Mouse (Mus musculus) CH12.LX (cell line): ENCODE measurements around the gene Nhsl2. TPM values are rescaled to one million over a fixed set of nuclear protein-coding genes. Genes with fewer than 3 reads are reported as not detected.

Experiments used
- DNase-seq: peaks from one replicate; pipeline ENCODE4 v3.0.0-alpha.2; 2013; ENCODE audit errors: extremely low read depth
- H3K27ac ChIP-seq: 2 replicates; pipeline ENCODE4 v1.5.1; 2012; ENCODE audit warnings: low read depth, mild to moderate bottlenecking, control low read depth, moderate library complexity; ENCODE audit not compliant: insufficient read depth
- H3K27me3 ChIP-seq: replicated peaks from 2 replicates; pipeline ENCODE3; 2012; ENCODE audit warnings: inconsistent platforms
- H3K36me3 ChIP-seq, 2 experiments: replicated peaks in 1 of 2; 2 replicates each; pipeline versions ENCODE3 to v1.6.1; 2012; ENCODE audit warnings: inconsistent platforms in 1 of 2, low read length in 1 of 2, mild to moderate bottlenecking in 1 of 2, mixed read lengths in 1 of 2, moderate library complexity in 1 of 2; ENCODE audit not compliant: control insufficient read depth in 1 of 2, insufficient read depth in 1 of 2
- H3K4me1 ChIP-seq, 2 experiments: 2 replicates each; pipeline ENCODE4 v1.6.1; 2012; ENCODE audit warnings: inconsistent platforms in 1 of 2, moderate library complexity in 1 of 2; ENCODE audit not compliant: insufficient read depth in 2 of 2, control insufficient read depth in 1 of 2
- H3K4me2 ChIP-seq: 2 replicates; pipeline ENCODE4 v1.6.1; 2012; ENCODE audit warnings: low read depth, mild to moderate bottlenecking, control low read depth; ENCODE audit not compliant: poor library complexity, insufficient read depth, severe bottlenecking
- H3K4me3 ChIP-seq, 3 experiments: fragments of 150-350 bp in 1 of 3; sonication (generic) in 1 of 3; replicated peaks in 1 of 3; 2 replicates each; pipeline versions ENCODE3 to v1.5.1; 2011 to 2012; ENCODE audit warnings: low read depth in 2 of 3, low read length in 2 of 3, mild to moderate bottlenecking in 2 of 3, moderate library complexity in 2 of 3, control low read depth in 1 of 3, improper control_type of control experiment in 1 of 3, inconsistent platforms in 1 of 3, mixed read lengths in 1 of 3; ENCODE audit not compliant: poor library complexity in 1 of 3
- H3K79me2 ChIP-seq: replicated peaks from 2 replicates; pipeline ENCODE4 v1.6.1; 2012; ENCODE audit warnings: mild to moderate bottlenecking, moderate library complexity; ENCODE audit not compliant: control insufficient read depth, poor library complexity, insufficient read depth, severe bottlenecking; ENCODE audit errors: extremely low read depth
- H3K9ac ChIP-seq: 2 replicates; pipeline ENCODE4 v1.6.1; 2012; ENCODE audit warnings: low read depth, mild to moderate bottlenecking, control low read depth, moderate library complexity; ENCODE audit not compliant: insufficient read depth
- H3K9me3 ChIP-seq: replicated peaks from 2 replicates; pipeline ENCODE3; 2012; ENCODE audit warnings: low read length, inconsistent platforms, mixed read lengths
- CTCF ChIP-seq, 2 experiments: IDR thresholded peaks in 1 of 2; conservative IDR thresholded peaks in 1 of 2; 2 replicates each; pipeline ENCODE4 v1.5.1; 2011 to 2012; ENCODE audit warnings: low read depth in 2 of 2, low read length in 2 of 2, improper control_type of control experiment in 1 of 2, inconsistent platforms in 1 of 2, mild to moderate bottlenecking in 1 of 2, moderate library complexity in 1 of 2
- E2F4 ChIP-seq: IDR thresholded peaks from 2 replicates; pipeline ENCODE4 v1.6.1; 2011; ENCODE audit warnings: low read depth, low read length, improper control_type of control experiment; ENCODE audit not compliant: insufficient replicate concordance
- ELF1 ChIP-seq: IDR thresholded peaks from 2 replicates; pipeline ENCODE4 v1.6.1; 2014; ENCODE audit warnings: low read depth, mild to moderate bottlenecking, inconsistent platforms, low read length, improper control_type of control experiment
- GABPA ChIP-seq: IDR thresholded peaks from 2 replicates; pipeline ENCODE4 v1.6.1; 2012; ENCODE audit warnings: low read depth, low read length, improper control_type of control experiment, inconsistent platforms; ENCODE audit not compliant: insufficient replicate concordance
- MAZ ChIP-seq: IDR thresholded peaks from 2 replicates; pipeline ENCODE4 v1.6.1; 2012; ENCODE audit warnings: low read depth, mild to moderate bottlenecking, inconsistent platforms, low read length, improper control_type of control experiment, moderate library complexity
- MEF2A ChIP-seq: IDR thresholded peaks from 2 replicates; pipeline ENCODE4 v1.6.1; 2014; ENCODE audit warnings: low read depth, mild to moderate bottlenecking, inconsistent platforms, low read length, improper control_type of control experiment, borderline replicate concordance
- PAX5 ChIP-seq: IDR thresholded peaks from 2 replicates; pipeline ENCODE4 v1.6.1; 2012; ENCODE audit warnings: low read length, inconsistent platforms, mixed read lengths
- TCF12 ChIP-seq: IDR thresholded peaks from 2 replicates; pipeline ENCODE4 v1.6.1; 2014; ENCODE audit warnings: low read depth, mild to moderate bottlenecking, inconsistent platforms, low read length, improper control_type of control experiment
- USF1 ChIP-seq: IDR thresholded peaks from 2 replicates; pipeline ENCODE4 v1.6.1; 2014; ENCODE audit warnings: low read depth, mild to moderate bottlenecking, inconsistent platforms, low read length, improper control_type of control experiment
- USF2 ChIP-seq: conservative IDR thresholded peaks from 2 replicates; pipeline ENCODE4 v1.6.1; 2011; ENCODE audit warnings: low read depth, low read length, improper control_type of control experiment
- ZC3H11A ChIP-seq: IDR thresholded peaks from 2 replicates; pipeline ENCODE4 v1.6.1; 2012; ENCODE audit warnings: low read depth, mild to moderate bottlenecking, inconsistent platforms, low read length, improper control_type of control experiment
- ZKSCAN1 ChIP-seq: IDR thresholded peaks from 2 replicates; pipeline ENCODE4 v1.6.1; 2012; ENCODE audit warnings: low read depth, inconsistent platforms, low read length, improper control_type of control experiment, borderline replicate concordance
- ZMIZ1 ChIP-seq: IDR thresholded peaks from 2 replicates; pipeline ENCODE4 v1.6.1; 2012; ENCODE audit warnings: low read depth, mild to moderate bottlenecking, inconsistent platforms, low read length, improper control_type of control experiment
- ZNF384 ChIP-seq: IDR thresholded peaks from 2 replicates; pipeline ENCODE4 v1.6.1; 2012; ENCODE audit warnings: low read depth, low read length, improper control_type of control experiment, inconsistent platforms
- dilution Hi-C: fragments of 300-500 bp; cut with MboI; formaldehyde crosslinking; loops from 2 replicates; pipeline ENCODE4 v1.14.3; 2020; ENCODE audit warnings: low sequenced_read_pairs; ENCODE audit not compliant: extremely low pct_unique_long_range_greater_than_20kb, extremely low pct_ligation_motif_present
- in situ Hi-C: fragments of 300-500 bp; cut with MboI; formaldehyde crosslinking; loops from 3 replicates; pipeline ENCODE4 v1.14.3; 2019; ENCODE audit warnings: low sequenced_read_pairs, low pct_ligation_motif_present, low pct_unique_long_range_greater_than_20kb, mixed read lengths
- polyA plus RNA-seq: library from polyadenylated mRNA; unstranded; fragments of >175 nt; gene quantifications from 2 replicates; pipeline ENCODE4 v1.2.1, GENCODE M21; 2012; ENCODE audit warnings: low read depth; ENCODE audit not compliant: insufficient read length
- total RNA-seq, 2 experiments: library from RNA; depleted of rRNA; stranded (reverse); fragments of 300-350 nt in 1 of 2; fragments of >200 nt in 1 of 2; gene quantifications; 2 replicates each; pipeline ENCODE4 v1.2.3; 2012 to 2014

Nhsl2 gene
- total and polyA plus RNA-seq, 3 experiments, result 0.10 to 0.17 TPM; not detected in 1

DNA sequence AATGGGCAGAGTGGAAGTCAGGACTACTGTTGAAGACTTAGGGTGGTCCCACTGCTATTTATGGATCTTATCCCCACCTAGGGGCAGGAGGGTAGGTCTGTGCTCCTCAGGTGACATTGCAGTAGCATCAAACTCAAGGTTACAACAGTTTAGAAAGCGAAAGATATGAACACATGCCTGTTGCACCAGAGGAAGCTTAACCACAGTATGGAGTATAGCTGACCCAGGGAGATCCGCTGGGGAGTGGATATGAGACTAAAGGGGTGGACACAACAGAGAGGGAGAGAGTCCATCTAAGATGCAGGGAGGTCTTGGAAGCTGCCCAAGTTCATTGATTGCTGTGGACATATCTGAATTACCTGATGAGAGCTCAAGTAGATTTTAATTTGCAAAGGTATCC is 204.2 kb downstream of the Nhsl2 start:
- TF ChIP-seq GABPA, result no peak
- TF ChIP-seq MAZ, result no peak
- no peak for TF ChIP-seq USF2
- TF ChIP-seq USF1, result no peak
- no peak for TF ChIP-seq MEF2A
- no peak for TF ChIP-seq E2F4
- TF ChIP-seq ZNF384, result no peak
- no peak for TF ChIP-seq ZC3H11A
- TF ChIP-seq, all 38 proteins: peak for 0
- dilution Hi-C loops, result no loop called here
- in situ Hi-C loops, result loop anchor here (25.0 kb wide), 1 partner anchor 91 kb away; no protein-coding TSS in a partner anchor

GRCm38 (mm10) chrX:102054009-102054408 is 204.8 kb downstream of the Nhsl2 start:
- H3K27ac ChIP-seq, result no peak overlapping the region
- no peak overlapping the region for H3K4me3 ChIP-seq
- dilution Hi-C loops, result no loop called here
- H3K36me3 ChIP-seq, result no peaks in the 10 kb centered on the region
- no peak overlapping the region for H3K4me2 ChIP-seq
- H3K79me2 ChIP-seq, result no peaks in the 10 kb centered on the region
- H3K4me1 ChIP-seq, result no peaks in the 10 kb centered on the region
- TF ChIP-seq CTCF (conservative IDR thresholded peaks at IDR 0.05 in 1 of 2, IDR thresholded peaks at IDR 0.05 in 1 of 2; ENCODE audit: low read depth in 2 of 2, low read length in 2 of 2), result no peak
- no peak for TF ChIP-seq ZKSCAN1
- TF ChIP-seq ELF1, result no peak
- TF ChIP-seq GABPA, result no peak
- no peak for TF ChIP-seq USF1
- TF ChIP-seq TCF12, result no peak
- TF ChIP-seq PAX5, result no peak
- TF ChIP-seq USF2, result no peak
- no peak for TF ChIP-seq ZMIZ1
- H3K9ac ChIP-seq, result no peak overlapping the region
- in situ Hi-C loops, result loop anchor here (25.0 kb wide), 1 partner anchor 92 kb away; no protein-coding TSS in a partner anchor
- no peaks in the 10 kb centered on the region for H3K27me3 ChIP-seq
- no peaks in the 10 kb centered on the region for H3K9me3 ChIP-seq
- no peak for DNase-seq

More for the DNA sequence above, 204.2 kb downstream of the Nhsl2 start:
- Histone ChIP-seq H3K9ac (no peak overlapping the region), H3K27ac (no peak overlapping the region), H3K79me2 (no peaks in the 10 kb centered on the region), H3K4me3 (no peak overlapping the region), H3K36me3 (no peaks in the 10 kb centered on the region), H3K4me2 (no peak overlapping the region), H3K4me1 (no peaks in the 10 kb centered on the region), H3K9me3 (no peaks in the 10 kb centered on the region), H3K27me3 (no peaks in the 10 kb centered on the region)
- no peak for DNase-seq
